Mouse (Mus musculus): ENCODE results near the gene Pcdh10. TPM values are rescaled to one million over a fixed set of nuclear protein-coding genes. Genes with fewer than 3 reads are reported as not detected.

Pcdh10 gene
- 0.37 and 0.53 TPM in 2 replicates for polyA plus RNA-seq (2012; rRNA removed)

GRCm38 (mm10) chr3:45378145-45378544 is at the start of gene Pcdh10:
Gene Pcdh10 (plus strand): TSS chr3:45378398.

Measured in colon, adult 2 months (tissue).